Mouse (Mus musculus) heart, adult 11 months (tissue): ENCODE measurements around the gene Gm8113.
A peak's percentile ranks its signal among the peaks of the same experiment; 100 is the strongest.
"Not testable (repeated sequence)": the region's sequence is repeated elsewhere in the genome, so short reads cannot be mapped to it uniquely, and the experiment has no call there.

Source experiments
- DNase-seq: peaks from one replicate; pipeline ENCODE4 v3.0.0; 2022

The Gm8113 gene

DNA sequence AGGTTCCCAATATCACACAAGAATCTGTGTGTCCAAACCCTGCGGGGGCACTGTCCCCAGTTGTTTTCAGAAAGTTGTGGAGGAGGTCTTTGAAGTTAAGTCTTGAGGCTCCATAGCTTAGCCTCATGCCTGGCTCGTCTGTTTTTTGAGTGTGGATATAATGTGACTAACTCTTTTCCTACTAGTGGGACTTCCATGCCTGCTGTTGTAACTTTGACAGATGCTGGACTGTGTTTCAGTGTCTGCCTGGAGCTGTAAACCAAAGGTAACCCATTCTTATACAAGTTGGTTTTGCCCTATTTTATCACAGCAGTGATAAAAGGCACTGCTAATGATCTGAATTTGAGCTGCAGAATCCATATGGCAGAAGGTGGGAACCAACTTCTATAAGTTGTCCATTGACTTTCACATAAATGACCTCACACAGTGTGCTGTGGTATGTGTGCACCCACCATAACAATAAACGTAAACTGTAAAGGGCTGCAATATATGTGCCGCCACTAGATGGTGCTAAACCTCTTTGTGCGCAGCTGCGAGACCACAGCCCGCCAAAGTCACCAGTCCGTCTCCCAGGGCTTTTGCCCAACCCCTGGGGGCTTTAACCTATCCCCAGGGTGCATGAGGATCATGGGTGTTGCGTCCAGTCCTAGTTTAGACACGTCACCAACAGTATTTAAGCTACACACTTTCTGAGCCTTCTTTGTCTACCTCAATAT is at the start of gene Gm8113:
TSS of gene Gm8113 (plus strand) at position 703 of the 716 bp plus-strand sequence.
- DNase-seq: peak; percentile 92

DNA sequence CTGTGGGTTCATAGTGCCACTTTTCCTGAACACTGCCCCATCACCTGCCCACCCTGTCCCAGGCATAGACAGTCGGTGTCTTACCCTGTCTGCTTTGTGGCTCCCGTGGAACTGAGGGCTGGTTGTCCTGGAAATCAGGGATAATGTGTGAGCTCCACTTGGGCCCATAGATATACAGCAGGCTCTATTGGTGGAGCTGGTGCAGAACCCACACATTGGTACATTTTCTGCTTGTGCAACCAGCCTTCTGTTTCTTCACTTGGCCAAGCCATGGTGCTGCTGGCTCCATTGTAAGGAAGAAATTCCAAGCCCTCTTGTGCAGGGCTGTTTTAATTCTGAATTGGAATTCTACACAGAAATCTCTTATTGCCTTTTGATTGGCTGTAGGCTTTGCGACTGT is 49.8 kb upstream of the Gm8113 start, which contains the start of gene Ear1:
TSS of gene Ear1 (minus strand) at position 101 of the 400 bp plus-strand sequence.
- DNase-seq: not testable (repeated sequence)

DNA sequence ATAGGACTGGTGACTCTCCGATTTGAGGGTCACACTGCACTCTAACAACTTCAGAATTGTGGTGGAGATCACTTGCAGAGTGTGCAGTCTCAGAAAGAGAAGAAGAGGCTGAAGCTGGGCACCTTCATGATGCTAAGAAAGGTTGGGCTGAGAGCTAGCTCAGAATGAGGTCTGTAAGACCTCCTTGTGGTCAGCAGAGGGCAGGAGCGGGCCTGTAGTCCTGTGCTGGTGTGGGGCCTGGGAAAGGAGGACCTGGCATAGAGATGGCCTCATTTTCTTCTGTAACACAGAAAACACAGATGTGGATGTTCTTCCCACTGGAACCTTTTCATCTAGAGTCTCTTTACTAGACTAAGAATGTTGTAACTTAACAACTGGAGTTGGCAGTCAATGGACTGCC is 47.4 kb upstream of the Gm8113 start:
- DNase-seq: not testable (repeated sequence)

DNA sequence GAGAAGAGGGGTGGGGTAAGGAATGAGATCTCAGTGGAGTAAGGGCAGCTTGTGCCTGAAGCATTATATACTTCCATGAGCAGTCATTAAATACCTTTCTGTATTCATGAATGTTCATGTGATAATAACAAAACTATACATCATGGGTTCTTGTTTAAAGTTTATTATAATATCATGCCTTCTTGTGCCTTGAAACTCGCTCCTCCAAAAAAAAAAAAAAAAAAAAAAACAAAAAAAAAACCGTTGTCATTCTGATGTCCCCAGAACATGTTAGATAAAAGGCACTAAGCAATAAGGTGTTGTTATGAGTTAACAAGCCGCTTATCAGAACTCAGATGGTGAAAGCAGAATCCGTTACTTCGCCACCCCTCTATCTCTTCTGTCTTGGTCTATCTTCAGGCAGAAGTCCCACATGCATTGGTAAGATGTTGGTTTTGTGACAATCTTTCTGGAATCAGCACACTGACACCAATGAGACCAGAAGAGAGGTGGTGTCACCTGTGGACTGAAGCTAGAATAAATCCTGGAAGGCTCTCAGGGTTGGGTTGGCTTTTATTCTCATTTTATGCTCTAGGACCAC is 45.1 kb upstream of the Gm8113 start:
- not testable (repeated sequence) for DNase-seq

DNA sequence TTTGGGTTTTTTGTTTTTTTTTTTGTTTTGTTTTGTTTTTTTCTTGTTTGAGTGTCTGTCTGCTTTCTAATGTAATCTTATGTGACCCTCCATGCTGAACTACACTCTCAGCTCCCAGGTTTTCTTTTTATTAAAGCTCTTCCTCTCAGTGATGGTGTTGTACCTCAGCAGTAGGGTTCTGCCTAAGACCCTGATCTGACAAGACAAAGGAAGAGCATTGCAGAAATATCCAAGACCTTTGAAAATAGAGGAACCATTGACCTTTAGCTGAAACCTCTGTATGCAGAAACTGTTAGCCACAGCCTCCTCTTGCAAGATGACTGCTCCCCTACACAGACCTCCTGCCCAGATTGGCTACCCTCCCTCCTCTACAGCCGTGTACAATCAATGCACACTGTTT is 39.0 kb upstream of the Gm8113 start:
- not testable (repeated sequence) for DNase-seq

GRCm38 (mm10) chr14:43891288-43891687 is 33.9 kb upstream of the Gm8113 start:
- DNase-seq: not testable (repeated sequence)

DNA sequence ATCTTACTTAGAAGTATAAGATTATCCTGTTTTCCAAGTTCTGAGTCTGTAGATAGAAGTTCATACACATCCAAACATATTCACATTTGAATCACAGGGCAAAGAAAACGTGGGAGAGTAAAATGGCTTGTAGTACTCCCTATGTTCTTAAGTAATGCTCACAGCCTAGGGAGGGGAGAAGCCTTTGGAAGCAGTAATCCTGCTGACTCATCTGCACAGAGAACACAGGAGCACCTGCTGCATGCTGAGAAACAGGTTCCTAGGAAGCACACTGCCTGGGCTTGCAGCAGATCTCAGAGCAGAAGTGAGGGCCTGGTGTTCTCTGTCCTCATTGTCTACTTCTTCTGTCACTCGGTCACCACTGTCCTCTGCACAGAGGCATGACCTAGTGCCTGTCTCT is 29.8 kb upstream of the Gm8113 start:
- not testable (repeated sequence) for DNase-seq

DNA sequence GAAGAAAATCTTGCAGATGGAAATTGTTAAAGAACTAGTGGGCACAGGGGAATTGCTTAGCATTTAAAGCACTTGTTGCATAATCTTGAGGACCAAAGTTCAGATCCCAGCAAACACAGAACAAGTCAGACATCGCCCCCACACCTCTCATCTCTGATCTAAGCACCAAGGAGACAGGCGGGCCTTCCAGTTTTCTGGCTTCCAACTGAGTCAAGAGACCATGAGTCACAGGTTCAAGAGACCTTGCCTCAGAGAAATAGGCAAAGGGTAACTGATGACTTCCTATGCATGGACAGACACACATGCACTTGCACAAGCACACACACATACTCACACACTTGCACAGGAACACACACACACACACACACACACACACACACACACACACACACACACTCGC is 26.6 kb upstream of the Gm8113 start:
- not testable (repeated sequence) for DNase-seq

DNA sequence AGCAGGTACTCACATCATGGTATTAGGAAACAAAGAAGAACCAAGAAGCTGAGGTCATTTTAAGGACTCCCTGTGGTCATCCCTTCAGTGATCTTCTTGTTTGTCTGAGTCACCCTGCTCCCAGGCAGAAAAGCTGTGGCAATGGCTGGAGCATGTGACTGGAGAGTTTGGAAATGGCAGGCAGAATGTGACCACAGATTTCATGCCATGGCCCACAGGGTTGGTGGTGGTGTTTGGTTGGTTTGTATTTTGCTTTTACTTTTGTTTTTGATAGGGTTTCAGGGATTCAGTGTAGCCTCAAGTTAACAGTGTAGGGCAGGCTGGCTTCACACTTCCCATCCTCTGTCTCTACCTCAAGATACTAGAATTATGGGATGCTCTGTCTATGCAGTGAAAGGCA is 7.0 kb upstream of the Gm8113 start:
- not testable (repeated sequence) for DNase-seq

GRCm38 (mm10) chr14:43923459-43923858 is 1.7 kb upstream of the Gm8113 start, which contains the start of gene Ear10:
Gene Ear10 (minus strand): TSS chr14:43923559.
- not testable (repeated sequence) for DNase-seq

- DNase-seq: peak; percentile 82
These were observed 287 bp downstream of the Gm8113 start for GRCm38 (mm10) chr14:43925404-43925950.

- not testable (repeated sequence) for DNase-seq
These were observed 7.8 kb downstream of the Gm8113 start for GRCm38 (mm10) chr14:43932991-43933390.

- DNase-seq: not testable (repeated sequence)
These were observed 8.2 kb downstream of the Gm8113 start for GRCm38 (mm10) chr14:43933399-43933798.

DNA sequence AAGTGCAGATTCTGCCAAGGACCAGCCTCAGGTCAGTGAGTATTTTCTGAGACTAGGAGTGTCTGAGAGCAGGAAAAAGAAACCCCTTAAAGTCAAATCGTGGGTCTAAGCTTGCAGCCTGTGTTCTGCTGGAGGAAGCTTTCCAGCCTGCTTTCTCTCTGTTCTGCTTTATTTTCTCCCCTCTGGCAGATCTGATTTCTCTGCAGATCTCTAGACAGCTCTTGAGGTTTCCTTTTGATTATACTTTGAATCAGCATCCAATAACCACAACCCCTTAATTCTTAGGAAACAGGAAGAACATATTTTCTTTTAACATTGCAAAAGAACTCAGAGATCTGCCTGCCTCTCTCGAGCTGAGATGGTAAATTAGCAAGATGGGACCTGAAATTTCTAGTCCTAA is 28.2 kb downstream of the Gm8113 start:
- not testable (repeated sequence) for DNase-seq

GRCm38 (mm10) chr14:43955074-43955473 is 29.9 kb downstream of the Gm8113 start:
- DNase-seq: not testable (repeated sequence)

GRCm38 (mm10) chr14:43956769-43957168 is 31.6 kb downstream of the Gm8113 start, which contains the start of gene Ang5:
Gene Ang5 (plus strand): TSS chr14:43957069.
- not testable (repeated sequence) for DNase-seq
